Mouse (Mus musculus) spleen, adult 2 months (tissue): ENCODE results near the gene Fnip2.

Experiments used
- CTCF ChIP-seq: fragments of 200-500 bp; IDR thresholded peaks from 2 replicates; pipeline ENCODE4 v1.5.1; 2011; ENCODE audit warnings: mild to moderate bottlenecking, inconsistent platforms; ENCODE audit not compliant: insufficient read depth, insufficient read length, insufficient replicate concordance; ENCODE audit errors: extremely low read depth
- POLR2A ChIP-seq: fragments of 200-500 bp; IDR thresholded peaks from 2 replicates; pipeline ENCODE4 v1.6.1; 2011; ENCODE audit warnings: low read depth, low read length, inconsistent platforms

DNA sequence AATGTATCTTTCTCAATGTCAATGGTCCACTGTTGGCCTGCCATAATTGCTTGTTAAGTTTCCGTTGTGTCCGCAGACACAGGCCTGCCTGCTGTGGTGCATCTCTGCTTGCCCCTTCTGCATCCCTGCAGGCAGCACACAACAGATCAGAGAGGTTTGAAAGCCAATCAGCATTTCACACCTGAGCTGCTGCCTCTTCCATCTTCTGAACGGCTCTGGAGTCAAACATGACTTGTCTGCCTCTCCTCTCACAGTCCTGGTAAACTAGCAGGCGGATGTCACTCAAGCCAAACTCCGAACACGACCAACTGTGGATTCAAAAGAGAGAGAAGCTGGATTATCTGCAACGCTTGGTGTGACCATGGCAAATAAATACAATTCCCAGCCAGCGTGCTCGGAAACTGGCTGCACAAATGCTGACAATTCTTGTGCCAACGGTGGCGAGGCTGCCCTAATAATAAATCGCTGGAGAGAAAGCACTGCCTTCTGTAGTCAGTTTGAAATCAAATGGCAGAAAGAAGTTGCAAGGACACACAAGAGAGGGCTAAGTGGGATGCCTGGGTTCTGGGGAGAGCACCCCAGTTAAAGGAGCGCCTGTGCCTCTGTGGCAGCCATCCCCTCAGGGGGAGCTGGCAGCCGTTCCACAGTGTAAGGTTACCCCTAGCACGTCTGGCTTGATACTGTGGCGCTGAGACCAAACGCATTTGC lies 49.6 kb downstream of the Fnip2 start:
- TF ChIP-seq CTCF (no peak), POLR2A (no peak)
